Mouse (Mus musculus) heart, embryonic 11.5 days (tissue): Measurements from ENCODE around the gene Uba52. TPM values are rescaled to one million over a fixed set of nuclear protein-coding genes. Genes with fewer than 3 reads are reported as not detected.

Source experiments
- ATAC-seq: fragments of 200-750 bp; cut with Nextera tagmentation; replicated peaks from 2 replicates; pipeline ENCODE4 v1.8.0; 2017; ENCODE audit warnings: moderate library complexity; ENCODE audit not compliant: insufficient number of reproducible peaks, low FRiP score, low TSS enrichment
- H3K27ac ChIP-seq: fragments of 300-500 bp; sonication (generic); 2 replicates; pipeline ENCODE4 v1.5.1; 2014; ENCODE audit warnings: mild to moderate bottlenecking, low read depth, low read length
- H3K27me3 ChIP-seq: fragments of 300-500 bp; sonication (generic); 2 replicates; pipeline ENCODE4 v1.6.1; 2014; ENCODE audit warnings: mild to moderate bottlenecking, low read length, mixed read lengths; ENCODE audit not compliant: control insufficient read depth, insufficient read depth
- H3K36me3 ChIP-seq: fragments of 300-500 bp; sonication (generic); 2 replicates; pipeline ENCODE4 v1.6.1; 2014; ENCODE audit warnings: mild to moderate bottlenecking, low read length, moderate library complexity, mixed read lengths; ENCODE audit not compliant: control insufficient read depth, insufficient read depth
- H3K4me1 ChIP-seq: fragments of 300-500 bp; sonication (generic); 2 replicates; pipeline ENCODE4 v1.6.1; 2014; ENCODE audit warnings: low read length; ENCODE audit not compliant: control insufficient read depth, insufficient read depth
- H3K4me2 ChIP-seq: fragments of 300-500 bp; sonication (generic); 2 replicates; pipeline ENCODE4 v1.6.1; 2014; ENCODE audit warnings: mild to moderate bottlenecking, moderate library complexity
- H3K4me3 ChIP-seq: fragments of 300-500 bp; sonication (generic); 2 replicates; pipeline ENCODE4 v1.5.1; 2014; ENCODE audit warnings: low read depth, low read length
- H3K9ac ChIP-seq: fragments of 300-500 bp; sonication (generic); 2 replicates; pipeline ENCODE4 v1.6.1; 2014; ENCODE audit warnings: mild to moderate bottlenecking, low read depth, low read length, moderate library complexity
- H3K9me3 ChIP-seq: fragments of 300-500 bp; sonication (generic); replicated peaks from 2 replicates; pipeline ENCODE4 v1.6.1; 2016; ENCODE audit warnings: low read length; ENCODE audit not compliant: control insufficient read depth
- WGBS: fragments of 180-500 bp; shearing (Covaris S2); extraction: QIAGEN DNeasy Blood & Tissue Kit; methylation state at CpG from one replicate; pipeline ENCODE4 v1.1.7; 2014; ENCODE audit not compliant: insufficient replicate concordance; 5-methylcytosine and 5-hydroxymethylcytosine counted together
- polyA plus RNA-seq: library from polyadenylated mRNA; unstranded; fragments of >200 nt; fragmentation: Nextera tagmentation; extraction: Ambion mirVana; gene quantifications from 2 replicates; pipeline ENCODE4 v1.2.1, GENCODE M21; 2014

The Uba52 gene
- 798 and 827 TPM in 2 replicates for polyA plus RNA-seq

GRCm38 (mm10) chr8:70510228-70510915 lies at the start of gene Uba52:
Gene Uba52 (minus strand): TSS chr8:70510801.
- Histone ChIP-seq H3K27ac (peak within 1 kb of the TSS; percentile 97), H3K4me3 (peak within 1 kb of the TSS; percentile 97), H3K4me2 (peak within 1 kb of the TSS; percentile 93), H3K9ac (peak within 1 kb of the TSS; percentile 100), H3K4me1 (peaks cover 18% of the 10 kb centered on the region), H3K9me3 (no peaks in the 10 kb centered on the region), H3K36me3 (peaks cover 10% of the 10 kb centered on the region), H3K27me3 (no peaks in the 10 kb centered on the region)
- peak; percentile 75 for ATAC-seq
- WGBS = 1% methylated on average over 74 of the region's 74 CpGs

GRCm38 (mm10) chr8:70560096-70560495 lies 49.5 kb upstream of the Uba52 start:
- no peaks in the 10 kb centered on the region for H3K27me3 ChIP-seq
- no peak overlapping the region for H3K4me3 ChIP-seq
- no peak overlapping the region for H3K9ac ChIP-seq
- ATAC-seq = no peak
- peaks cover 59% of the 10 kb centered on the region for H3K4me1 ChIP-seq
- H3K4me2 ChIP-seq = no peak overlapping the region
- 69% methylated on average over 2 of the region's 2 CpGs for WGBS
- H3K36me3 ChIP-seq = no peaks in the 10 kb centered on the region
- no peaks in the 10 kb centered on the region for H3K9me3 ChIP-seq
- H3K27ac ChIP-seq = peak overlapping the region; percentile 73

GRCm38 (mm10) chr8:70558983-70559382 lies 48.4 kb upstream of the Uba52 start:
- no peaks in the 10 kb centered on the region for H3K36me3 ChIP-seq
- 74% methylated on average over 3 of the region's 3 CpGs for WGBS
- H3K9ac ChIP-seq = no peak overlapping the region
- no peak for ATAC-seq
- H3K4me2 ChIP-seq = no peak overlapping the region
- no peaks in the 10 kb centered on the region for H3K27me3 ChIP-seq
- H3K9me3 ChIP-seq = no peaks in the 10 kb centered on the region
- peaks cover 50% of the 10 kb centered on the region for H3K4me1 ChIP-seq
- H3K4me3 ChIP-seq = no peak overlapping the region
- no peak overlapping the region for H3K27ac ChIP-seq

GRCm38 (mm10) chr8:70558334-70558733 lies 47.7 kb upstream of the Uba52 start:
- H3K4me2 ChIP-seq = no peak overlapping the region
- no peaks in the 10 kb centered on the region for H3K27me3 ChIP-seq
- no peak for ATAC-seq
- H3K9ac ChIP-seq = no peak overlapping the region
- no peak overlapping the region for H3K4me3 ChIP-seq
- H3K36me3 ChIP-seq = no peaks in the 10 kb centered on the region
- peak overlapping the region; percentile 30; the same call in 1 of the 2 replicates for H3K27ac ChIP-seq
- peaks cover 57% of the 10 kb centered on the region for H3K4me1 ChIP-seq
- no peaks in the 10 kb centered on the region for H3K9me3 ChIP-seq
- WGBS = 59% methylated on average over 4 of the region's 4 CpGs

- H3K4me2 ChIP-seq = no peak overlapping the region
- H3K36me3 ChIP-seq = no peaks in the 10 kb centered on the region
- no peaks in the 10 kb centered on the region for H3K27me3 ChIP-seq
- 89% methylated on average over 4 of the region's 4 CpGs for WGBS
- no peak overlapping the region for H3K9ac ChIP-seq
- H3K4me3 ChIP-seq = no peak overlapping the region
- ATAC-seq = no peak
- no peaks in the 10 kb centered on the region for H3K9me3 ChIP-seq
- H3K27ac ChIP-seq = no peak overlapping the region
- peaks cover 54% of the 10 kb centered on the region for H3K4me1 ChIP-seq
These were observed 44.6 kb upstream of the Uba52 start for GRCm38 (mm10) chr8:70555079-70555747.

- H3K9me3 ChIP-seq = no peaks in the 10 kb centered on the region
- H3K9ac ChIP-seq = 0 out of 2 replicates have a peak overlapping the region, but pooled peaks have one; percentile 6
- no peaks in the 10 kb centered on the region for H3K27me3 ChIP-seq
- peak overlapping the region; percentile 0; the same call in 1 of the 2 replicates for H3K27ac ChIP-seq
- H3K4me2 ChIP-seq = no peak overlapping the region
- H3K4me3 ChIP-seq = no peak overlapping the region
- no peaks in the 10 kb centered on the region for H3K36me3 ChIP-seq
- no peak for ATAC-seq
- peaks cover 45% of the 10 kb centered on the region for H3K4me1 ChIP-seq
These were observed 43.1 kb upstream of the Uba52 start for GRCm38 (mm10) chr8:70553740-70554139.

GRCm38 (mm10) chr8:70552836-70553235 lies 42.2 kb upstream of the Uba52 start:
- H3K4me2 ChIP-seq = no peak overlapping the region
- H3K9me3 ChIP-seq = no peaks in the 10 kb centered on the region
- no peaks in the 10 kb centered on the region for H3K27me3 ChIP-seq
- 0 out of 2 replicates have a peak, but pooled peaks have one; percentile 19 for ATAC-seq
- H3K4me1 ChIP-seq = peaks cover 42% of the 10 kb centered on the region
- no peak overlapping the region for H3K9ac ChIP-seq
- H3K27ac ChIP-seq = no peak overlapping the region
- no peak overlapping the region for H3K4me3 ChIP-seq
- H3K36me3 ChIP-seq = no peaks in the 10 kb centered on the region
- 28% methylated on average over 1 of the region's 1 CpGs for WGBS

GRCm38 (mm10) chr8:70551558-70552161 lies 41.1 kb upstream of the Uba52 start:
- no peak overlapping the region for H3K9ac ChIP-seq
- peak overlapping the region; percentile 46; the same call in 1 of the 2 replicates for H3K27ac ChIP-seq
- no peak overlapping the region for H3K4me3 ChIP-seq
- H3K27me3 ChIP-seq = no peaks in the 10 kb centered on the region
- H3K4me1 ChIP-seq = peaks cover 36% of the 10 kb centered on the region
- 57% methylated on average over 3 of the region's 3 CpGs for WGBS
- ATAC-seq = no peak
- no peaks in the 10 kb centered on the region for H3K36me3 ChIP-seq
- H3K4me2 ChIP-seq = 0 out of 2 replicates have a peak overlapping the region, but pooled peaks have one; percentile 11
- H3K9me3 ChIP-seq = no peaks in the 10 kb centered on the region
